Mouse (Mus musculus) brain, adult 2 months (tissue): ENCODE measurements around the gene Kat6b.
A peak's percentile ranks its signal among the peaks of the same experiment; 100 is the strongest.

Experiments
- DNase-seq: peaks from one replicate; pipeline ENCODE4 v3.0.0; 2011; ENCODE audit warnings: low read depth, low spot score

Kat6b gene

DNA sequence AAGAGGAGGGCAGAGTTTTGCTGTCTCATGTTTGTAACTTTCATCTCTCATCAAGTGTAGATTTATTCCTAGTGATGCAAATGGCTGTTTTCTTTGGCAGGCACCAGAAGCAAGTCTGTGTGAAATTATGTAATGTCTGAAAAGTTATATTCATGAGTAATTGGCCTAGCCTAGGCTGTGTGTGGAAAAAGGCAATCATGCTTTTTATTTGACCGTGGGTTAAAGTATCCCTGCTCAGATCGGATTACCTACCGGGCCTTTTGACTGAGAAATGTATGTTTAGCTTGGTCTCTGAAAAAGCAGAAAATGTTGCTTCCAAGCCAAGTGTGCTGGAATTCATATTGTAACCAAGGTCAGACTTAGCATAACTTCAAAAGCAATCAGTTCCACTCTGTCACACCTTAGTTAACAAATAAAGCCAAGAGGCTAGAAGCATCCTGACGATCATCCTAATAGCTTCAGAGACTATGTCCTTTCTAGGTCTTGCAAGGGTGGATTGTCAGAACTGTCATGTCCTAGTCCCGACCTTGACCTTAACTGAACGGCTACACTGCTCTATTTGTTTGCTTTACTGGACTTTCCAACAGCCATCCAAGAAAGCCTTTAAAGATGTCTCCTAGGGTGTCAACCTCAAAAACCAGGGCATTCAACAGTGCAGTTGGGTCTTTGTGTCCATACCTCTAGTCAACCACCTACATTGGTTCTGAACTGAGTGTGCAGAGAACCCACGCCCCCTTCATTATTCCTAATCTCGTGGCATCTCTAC is 111.9 kb downstream of the Kat6b start:
- DNase-seq: peak; percentile 40

DNA sequence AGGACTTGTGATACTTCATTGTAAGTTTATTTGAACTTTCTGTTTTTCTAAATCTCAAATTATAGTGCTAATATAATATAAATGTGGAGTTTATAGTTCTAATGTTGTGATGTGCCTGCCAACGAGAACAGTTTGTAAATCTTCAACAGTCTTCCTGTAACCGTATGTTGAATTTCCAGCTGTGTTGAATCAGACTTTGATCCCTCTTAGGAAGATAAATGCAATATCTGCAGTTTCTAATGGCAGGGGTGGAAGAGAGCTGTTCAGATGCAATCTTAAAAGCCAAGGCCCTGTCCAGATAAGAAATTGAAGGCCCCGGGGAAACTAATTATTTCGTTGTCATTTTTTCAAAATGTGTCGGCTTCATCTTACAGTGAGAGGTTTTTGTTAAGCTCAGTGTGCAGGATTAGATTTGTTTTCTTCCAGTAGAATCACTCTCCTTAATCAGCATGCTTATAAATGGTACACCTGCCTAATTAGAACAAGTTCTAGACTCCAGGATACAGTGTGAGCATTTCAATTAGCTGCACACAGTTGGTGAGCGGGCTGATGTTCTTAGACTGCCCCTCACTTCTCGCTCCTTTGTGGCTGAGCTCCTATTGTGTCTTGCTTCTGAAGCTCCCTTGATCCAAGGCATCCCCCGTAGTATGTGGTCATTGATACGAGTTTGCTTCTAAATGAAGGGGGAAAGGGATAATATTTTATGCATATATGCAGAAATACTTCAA is 118.4 kb downstream of the Kat6b start:
- DNase-seq: no peak

GRCm38 (mm10) chr14:21600174-21600566 is 118.9 kb downstream of the Kat6b start:
- DNase-seq: no peak

- no peak for DNase-seq
These were observed 119.4 kb downstream of the Kat6b start for GRCm38 (mm10) chr14:21600628-21601027.

DNA sequence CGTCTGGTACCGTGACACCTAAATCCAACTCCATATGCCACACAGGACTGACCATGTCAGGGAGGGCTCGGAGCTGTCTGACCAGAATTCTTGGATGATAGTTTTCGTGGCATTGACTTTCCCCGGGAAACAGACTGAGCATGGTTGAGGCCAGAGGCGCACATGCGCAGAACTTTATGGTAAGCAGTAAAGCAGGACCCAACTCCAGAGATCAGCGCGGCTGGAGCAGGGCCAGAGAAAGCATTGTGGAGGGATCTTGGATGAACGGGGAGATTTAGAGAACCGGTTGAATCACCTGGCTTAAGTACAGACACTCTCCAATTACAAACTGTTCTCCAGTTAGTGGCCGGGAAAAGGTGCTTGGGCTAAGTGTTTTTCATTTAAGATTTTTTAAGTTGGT is 120.9 kb downstream of the Kat6b start:
- no peak for DNase-seq

- DNase-seq: no peak
These were observed 121.7 kb downstream of the Kat6b start for GRCm38 (mm10) chr14:21602937-21603336.

DNA sequence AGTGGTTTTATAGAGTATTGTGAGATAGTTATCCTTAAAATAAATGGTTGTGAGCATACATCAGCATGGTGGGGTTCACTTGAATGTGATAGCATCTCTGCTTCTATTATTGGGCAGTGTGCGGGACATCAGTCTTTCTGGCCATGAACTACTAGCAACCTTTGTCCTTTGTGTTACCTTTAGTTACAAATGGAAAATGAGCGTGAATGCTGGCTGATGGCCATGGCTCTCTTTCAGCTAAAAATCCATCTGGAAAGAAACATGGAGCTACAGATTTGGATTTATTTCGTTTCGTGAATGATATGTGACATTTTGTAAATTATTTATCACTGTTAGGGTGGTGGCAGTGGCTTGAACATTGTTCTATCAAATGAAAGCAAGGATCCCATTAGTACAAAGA is 126.5 kb downstream of the Kat6b start:
- DNase-seq: peak; percentile 32

DNA sequence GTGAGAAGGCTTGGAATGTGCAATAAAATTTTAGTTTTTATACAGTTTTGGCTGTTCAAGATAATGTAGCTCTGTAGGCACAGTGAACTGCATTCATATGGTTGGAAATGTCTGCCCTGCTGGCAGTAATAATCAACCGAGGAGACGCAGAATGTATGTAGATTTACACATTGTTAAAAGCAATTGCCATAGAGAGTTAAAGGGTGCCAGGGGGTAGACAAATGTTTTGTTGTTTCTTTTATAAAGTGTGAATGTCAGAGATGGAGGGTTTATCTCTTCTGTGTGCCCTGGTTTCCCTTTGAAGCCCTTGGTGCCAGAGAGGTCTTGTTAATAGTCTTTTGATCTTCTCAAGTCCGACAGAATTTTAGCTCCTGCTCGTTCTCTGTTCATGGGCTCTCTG is 127.7 kb downstream of the Kat6b start:
- no peak for DNase-seq

GRCm38 (mm10) chr14:21610224-21610623 is 129.0 kb downstream of the Kat6b start:
- DNase-seq: peak; percentile 84

GRCm38 (mm10) chr14:21613031-21613430 is 131.8 kb downstream of the Kat6b start:
- DNase-seq: peak; percentile 69

DNA sequence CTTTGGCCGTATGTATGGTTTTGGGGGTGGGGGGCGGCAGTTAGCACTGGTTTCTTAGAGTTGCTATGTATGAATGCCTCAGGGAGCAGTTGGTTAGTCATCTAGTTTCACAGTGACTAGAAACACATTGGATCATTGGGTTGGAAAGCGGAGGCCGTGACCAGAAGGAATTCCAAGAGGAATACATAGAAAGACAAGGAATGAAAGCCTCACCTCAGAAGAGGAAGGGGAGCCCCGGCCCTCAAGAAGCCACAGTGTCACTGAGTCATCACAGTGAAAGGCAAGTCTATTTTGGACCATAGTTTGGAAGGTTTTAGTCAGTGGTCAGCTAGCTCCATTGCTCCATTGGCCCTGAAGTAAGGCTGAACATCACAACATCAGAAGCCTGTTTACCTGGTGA is 132.9 kb downstream of the Kat6b start:
- no peak for DNase-seq

GRCm38 (mm10) chr14:21615853-21616252 is 134.6 kb downstream of the Kat6b start:
- no peak for DNase-seq

DNA sequence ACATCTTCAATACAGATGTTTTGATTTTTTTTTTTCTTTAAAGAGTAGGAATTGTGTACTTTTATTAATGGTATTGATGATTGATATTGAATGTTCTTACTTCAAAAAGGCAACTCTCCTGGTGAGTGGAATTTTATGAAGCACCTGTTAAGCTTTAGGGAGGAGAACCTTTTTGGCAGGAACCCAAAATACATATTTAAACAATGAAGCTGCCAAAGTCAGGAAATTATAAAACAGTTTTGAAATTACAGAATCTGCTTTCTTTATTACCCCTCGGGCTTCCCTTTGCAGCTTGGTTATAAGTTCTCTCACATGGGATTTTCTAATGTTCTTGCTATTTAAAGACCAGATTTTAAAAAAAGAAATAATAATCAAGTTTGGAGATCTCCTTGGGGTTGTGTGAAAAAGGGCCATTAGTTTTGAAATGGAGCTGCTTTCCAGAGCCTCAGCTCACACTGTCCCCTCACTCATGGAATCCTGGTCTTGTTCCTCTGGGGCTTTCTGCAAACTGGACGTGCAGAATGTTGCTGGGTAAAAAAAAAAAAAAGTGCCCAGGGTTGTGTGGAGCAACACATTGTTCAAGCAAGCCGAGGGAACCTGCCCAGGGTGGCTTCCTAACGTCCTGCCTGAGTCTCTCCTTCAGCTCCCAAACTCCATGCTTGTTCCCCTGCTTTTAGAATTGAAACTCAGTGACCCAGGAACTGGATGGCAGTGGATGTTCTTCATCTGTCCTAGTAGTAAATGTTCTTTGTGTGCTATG is 136.2 kb downstream of the Kat6b start:
- no peak for DNase-seq

- DNase-seq: no peak
These were observed 138.7 kb downstream of the Kat6b start for GRCm38 (mm10) chr14:21619951-21620350.

GRCm38 (mm10) chr14:21625946-21626345 is 144.7 kb downstream of the Kat6b start:
- DNase-seq: no peak

DNA sequence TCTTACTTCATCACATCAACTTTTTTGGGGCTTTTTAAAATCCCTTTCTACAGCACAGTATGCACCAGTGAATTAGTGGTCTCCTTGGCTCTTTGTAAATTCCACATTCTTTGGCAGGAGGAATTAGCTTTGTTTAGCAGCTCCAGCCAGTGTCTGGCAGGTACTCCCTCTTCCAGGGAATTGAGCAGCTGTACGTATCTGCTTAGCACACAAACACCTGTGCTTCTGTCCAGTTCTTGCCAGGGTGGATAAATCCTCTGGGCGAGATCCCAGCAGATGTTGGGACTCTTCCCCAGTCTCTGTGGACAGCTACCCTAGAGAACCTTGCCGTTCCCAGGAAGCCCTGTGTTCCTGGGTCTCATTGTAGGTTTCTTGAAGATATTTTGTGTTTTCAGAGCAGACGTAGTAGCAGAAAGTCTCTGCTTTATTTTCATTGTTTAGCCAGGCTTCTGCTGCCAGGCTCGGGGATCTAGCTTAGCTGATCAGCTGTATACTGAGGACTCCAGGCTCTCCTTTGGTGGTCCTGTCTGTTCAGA is 150.5 kb downstream of the Kat6b start:
- DNase-seq: no peak

DNA sequence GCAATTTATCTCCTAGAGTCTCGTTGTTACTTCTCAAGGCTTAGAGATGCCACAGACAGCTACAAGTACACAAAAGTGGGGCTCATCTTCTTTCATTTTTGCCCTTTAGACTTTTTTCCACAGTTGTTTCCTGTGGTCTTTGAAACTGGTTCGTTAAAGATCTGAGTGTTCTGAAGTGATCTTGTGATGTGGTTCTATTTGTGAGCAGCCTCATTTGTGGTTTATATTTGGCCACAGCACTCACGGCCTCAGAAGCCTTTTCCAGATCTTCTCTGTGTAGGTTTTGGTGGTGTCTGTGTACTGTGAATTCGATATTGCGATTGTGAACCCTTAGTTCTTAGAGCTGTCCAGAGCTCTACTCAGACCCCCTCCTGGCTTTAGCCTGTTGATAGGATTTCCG is 155.3 kb downstream of the Kat6b start:
- peak; percentile 73 for DNase-seq

- DNase-seq: peak; percentile 88
These were observed 159.7 kb downstream of the Kat6b start for GRCm38 (mm10) chr14:21640806-21641435.

DNA sequence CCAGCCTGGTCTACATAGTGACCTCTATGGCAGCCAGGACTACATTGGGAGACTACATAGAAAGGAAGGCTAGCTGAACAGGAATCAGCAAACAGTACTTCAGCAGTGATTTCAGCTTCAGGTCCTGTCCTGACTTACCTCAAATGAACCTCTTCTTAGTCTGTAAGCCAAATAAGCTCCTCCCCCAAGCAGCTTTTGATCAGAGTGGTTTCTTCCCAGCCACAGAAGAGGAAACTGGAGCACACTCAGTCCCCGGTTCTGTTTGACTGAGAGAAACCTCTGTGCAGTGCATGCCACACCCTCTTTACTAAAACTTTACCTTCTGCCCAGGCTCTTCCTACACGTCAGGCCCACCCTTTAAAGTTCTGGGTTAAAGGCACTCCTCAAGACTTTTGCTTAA is 172.6 kb downstream of the Kat6b start:
- DNase-seq: no peak

- peak; percentile 46 for DNase-seq
These were observed 177.9 kb downstream of the Kat6b start for GRCm38 (mm10) chr14:21659155-21659554.

GRCm38 (mm10) chr14:21659652-21660051 is 178.4 kb downstream of the Kat6b start:
- DNase-seq: peak; percentile 91
